Mouse (Mus musculus): ENCODE measurements around the gene Rhox4f.
"Not testable (repeated sequence)": the region's sequence is repeated elsewhere in the genome, so short reads cannot be mapped to it uniquely, and the experiment has no call there.

Gene Rhox4f

DNA sequence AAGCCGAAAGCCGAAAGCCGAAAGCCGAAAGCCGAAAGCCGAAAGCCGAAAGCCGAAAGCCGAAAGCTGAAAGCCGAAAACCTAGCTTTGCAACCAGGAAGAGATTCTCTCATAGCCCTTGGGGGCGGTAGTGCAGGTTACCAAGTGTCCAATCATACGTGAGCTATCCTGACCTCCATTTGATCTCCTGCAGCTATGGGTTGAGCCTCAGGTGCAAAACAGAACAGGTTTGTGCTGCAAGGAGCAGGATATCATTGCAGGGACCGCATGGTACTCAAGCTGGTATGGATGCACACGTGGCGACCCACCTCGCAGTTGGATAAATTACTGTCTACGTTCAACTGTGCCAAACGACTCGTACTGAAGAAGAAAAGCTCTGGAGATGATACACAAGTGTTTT, at the start of gene Rhox4f:
TSS of gene Rhox4f (minus strand) at position 101 of the 400 bp plus-strand sequence.
- not testable (repeated sequence) for DNase-seq

GRCm38 (mm10) chrX:37651227-37651626, 43.7 kb upstream of the Rhox4f start, which contains the start of gene Rhox4g:
Rhox4g (minus strand) TSS chrX:37651327.
- DNase-seq, result not testable (repeated sequence)

DNA sequence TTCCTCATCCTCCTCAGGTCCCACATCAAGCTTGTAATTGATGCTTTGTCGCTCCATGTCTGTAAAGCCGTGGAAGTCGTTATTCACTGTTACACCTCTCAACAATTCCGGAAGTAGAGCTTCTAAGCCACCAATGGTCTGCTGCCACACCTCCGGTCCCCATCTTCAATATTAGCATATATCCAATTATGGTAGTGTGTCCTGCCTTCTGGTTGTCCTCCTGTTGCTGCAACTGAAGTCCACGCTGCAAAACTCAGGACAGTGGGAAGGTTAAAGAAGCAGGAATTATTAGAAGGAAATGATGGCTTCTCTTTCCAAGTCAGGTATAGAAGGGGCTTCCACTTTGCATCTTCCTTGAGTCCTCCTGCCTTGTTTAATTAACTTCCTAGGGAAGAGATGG, 35.9 kb upstream of the Rhox4f start, which contains the start of gene Rhox2g:
TSS of gene Rhox2g (minus strand) at position 101 of the 400 bp plus-strand sequence.
- not testable (repeated sequence) for DNase-seq

GRCm38 (mm10) chrX:37628512-37628911, 21.0 kb upstream of the Rhox4f start, which contains the start of gene Rhox3g:
Rhox3g (minus strand) TSS chrX:37628612.
- not testable (repeated sequence) for DNase-seq

GRCm38 (mm10) chrX:37580692-37581091, 26.8 kb downstream of the Rhox4f start, which contains the start of gene Rhox3f:
Rhox3f (plus strand) TSS chrX:37580992.
- DNase-seq, result not testable (repeated sequence)

DNA sequence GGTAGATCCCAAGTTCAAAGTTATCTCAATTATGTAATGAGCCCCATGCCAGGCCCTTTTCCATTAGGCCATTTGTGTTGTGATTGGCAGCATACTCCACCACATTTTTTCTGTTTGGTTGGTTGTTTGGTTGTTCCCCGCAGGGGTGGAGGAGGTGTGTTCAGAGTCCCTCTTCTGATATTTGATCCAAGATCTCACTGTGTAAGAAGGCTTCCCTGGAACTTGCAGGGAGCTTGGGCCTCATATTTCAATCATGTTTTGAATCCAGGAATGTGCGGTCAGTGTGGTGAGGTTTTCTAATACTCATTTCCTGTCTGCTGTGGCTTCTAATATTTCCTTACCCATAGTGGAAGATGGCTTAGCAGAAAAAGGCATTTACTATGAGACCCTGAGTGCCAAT, 34.9 kb downstream of the Rhox4f start:
- DNase-seq, result not testable (repeated sequence)

DNA sequence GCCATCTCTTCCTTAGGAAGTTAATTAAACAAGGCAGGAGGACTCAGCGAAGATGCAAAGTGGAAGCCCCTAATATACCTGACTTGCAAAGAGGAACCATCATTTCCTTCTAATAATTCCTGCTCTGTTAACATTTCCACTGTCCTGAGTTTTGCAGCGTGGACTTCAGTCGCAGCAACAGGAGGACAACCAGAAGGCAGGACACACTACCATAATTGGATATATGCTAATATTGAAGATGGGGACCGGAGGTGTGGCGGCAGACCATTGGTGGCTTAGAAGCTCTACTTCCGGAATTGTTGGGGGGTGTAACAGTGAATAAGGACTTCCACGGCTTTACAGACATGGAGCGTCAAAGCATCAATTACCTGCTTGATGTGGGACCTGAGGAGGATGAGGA, 36.4 kb downstream of the Rhox4f start, which contains the start of gene Rhox2f:
TSS of gene Rhox2f (plus strand) at position 301 of the 400 bp plus-strand sequence.
- DNase-seq, result not testable (repeated sequence)

DNA sequence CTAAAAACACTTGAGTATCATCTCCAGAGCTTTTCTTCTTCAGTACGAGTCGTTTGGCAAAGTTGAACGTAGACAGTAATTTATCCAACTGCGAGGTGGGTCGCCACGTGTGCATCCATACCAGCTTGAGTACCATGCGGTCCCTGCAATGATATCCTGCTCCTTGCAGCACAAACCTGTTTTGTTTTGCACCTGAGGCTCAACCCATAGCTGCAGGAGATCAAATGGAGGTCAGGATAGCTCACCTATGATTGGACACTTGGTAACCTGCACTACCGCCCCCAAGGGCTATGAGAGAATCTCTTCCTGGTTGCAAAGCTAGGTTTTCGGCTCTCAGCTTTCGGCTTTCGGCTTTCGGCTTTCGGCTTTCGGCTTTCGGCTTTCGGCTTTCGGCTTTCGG, 50.4 kb downstream of the Rhox4f start, which contains the start of gene Rhox4e:
TSS of gene Rhox4e (plus strand) at position 301 of the 400 bp plus-strand sequence.
- not testable (repeated sequence) for DNase-seq
